8 mouse cellular contexts compared by ENCODE assay signal in the genomic region with DNA sequence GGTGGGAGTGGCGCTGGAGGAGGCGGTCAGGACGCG. TPM values are rescaled to one million over a fixed set of nuclear protein-coding genes. Genes with fewer than 3 reads are reported as not detected.
DNase-seq lines count a peak whose midpoint lies in the region; ATAC-seq and TF ChIP-seq lines count a peak whose summit lies in the region.

A gene (plus strand): TSS at position 6 of the 36 bp plus-strand sequence.

- peak within 1 kb of the TSS; percentile 55 for H3K9ac ChIP-seq in limb, embryonic 13.5 days
- peak within 1 kb of the TSS; percentile 71 for H3K9ac ChIP-seq in stomach, embryonic 16.5 days (ENCODE audit: low read length)

- no peaks in the 10 kb centered on the region for H3K36me3 ChIP-seq in testis, adult 2 months (ENCODE audit: control insufficient read depth, insufficient read depth, low read length)
- H3K36me3 ChIP-seq in limb, embryonic 13.5 days: peaks cover 16% of the 10 kb centered on the region
- H3K36me3 ChIP-seq in stomach, embryonic 16.5 days (ENCODE audit: control insufficient read depth, insufficient read depth, low read length): no peaks in the 10 kb centered on the region

- no peak for TF ChIP-seq POLR2A in testis, adult 2 months (IDR thresholded peaks at IDR 0.05; ENCODE audit: control insufficient read depth, low read depth, low read length)

- peaks cover 12% of the 10 kb centered on the region for H3K4me1 ChIP-seq in testis, adult 2 months (ENCODE audit: control insufficient read depth, insufficient read depth, low read length)
- H3K4me1 ChIP-seq in limb, embryonic 13.5 days: peaks cover 17% of the 10 kb centered on the region
- H3K4me1 ChIP-seq in stomach, embryonic 16.5 days (ENCODE audit: control insufficient read depth, insufficient read depth, low read length): peaks cover 12% of the 10 kb centered on the region; the same call in 1 of the 2 replicates

- TF ChIP-seq CTCF in testis, adult 2 months (IDR thresholded peaks at IDR 0.05; ENCODE audit: control insufficient read depth, insufficient read depth, insufficient replicate concordance, low read depth, low read length): no peak

- peak within 1 kb of the TSS; percentile 74 for H3K4me2 ChIP-seq in limb, embryonic 13.5 days (replicated peaks)
- peak within 1 kb of the TSS; percentile 79 for H3K4me2 ChIP-seq in stomach, embryonic 16.5 days (ENCODE audit: low read depth, low read length)

- no peak for DNase-seq in adrenal gland, postnatal 10 days
- DNase-seq in adrenal gland, postnatal 14 days: no peak
- DNase-seq in testis, postnatal 10 days (ENCODE audit: low spot score): no peak
- DNase-seq in gastrocnemius, postnatal 36 days: no peak
- DNase-seq in adrenal gland, adult 18-20 months (ENCODE audit: low spot score in 2 of 2): no peak

- ATAC-seq in limb, embryonic 13.5 days (ENCODE audit: low FRiP score, low read depth): no peak
- no peak for ATAC-seq in stomach, embryonic 16.5 days (ENCODE audit: insufficient read depth, low FRiP score)

- no peak within 1 kb of the TSS for H3K27ac ChIP-seq in testis, adult 2 months (ENCODE audit: control insufficient read depth, insufficient read depth, low read depth, low read length)
- no peak within 1 kb of the TSS; the same call in 1 of the 2 replicates for H3K27ac ChIP-seq in limb, embryonic 13.5 days
- H3K27ac ChIP-seq in stomach, embryonic 16.5 days (ENCODE audit: low read length): no peak within 1 kb of the TSS

- intact Hi-C loops in gastrocnemius, postnatal 36 days (cut with DNase I): loop anchor here (2.0 kb wide), 2 partner anchors 120 to 170 kb away; no protein-coding TSS in a partner anchor

- 0% methylated on average over 4 of the region's 4 CpGs for WGBS in limb, embryonic 13.5 days
- 0% methylated on average over 4 of the region's 4 CpGs for WGBS in stomach, embryonic 16.5 days

- peak within 1 kb of the TSS; percentile 58 for H3K4me3 ChIP-seq in testis, adult 2 months (ENCODE audit: control insufficient read depth, low read depth, low read length)
- peak within 1 kb of the TSS; percentile 50 for H3K4me3 ChIP-seq in limb, embryonic 13.5 days
- H3K4me3 ChIP-seq in stomach, embryonic 16.5 days (replicated peaks; ENCODE audit: low read length): peak within 1 kb of the TSS; percentile 56

- H3K27me3 ChIP-seq in testis, adult 2 months (ENCODE audit: control insufficient read depth, insufficient read depth, low read length): no peaks in the 10 kb centered on the region
- H3K27me3 ChIP-seq in limb, embryonic 13.5 days: peaks cover 53% of the 10 kb centered on the region
- peaks cover 21% of the 10 kb centered on the region for H3K27me3 ChIP-seq in stomach, embryonic 16.5 days (ENCODE audit: control insufficient read depth, insufficient read depth, low read length)

- no peaks in the 10 kb centered on the region for H3K9me3 ChIP-seq in limb, embryonic 13.5 days
- no peaks in the 10 kb centered on the region for H3K9me3 ChIP-seq in stomach, embryonic 16.5 days (replicated peaks; ENCODE audit: control insufficient read depth, low read length)

RNA-seq across cellular contexts. Expression of the gene that starts here (rescaled TPM):
- 10 to 100 TPM; 10.2 to 12.8 TPM for total RNA-seq in adrenal gland, postnatal 10 days (2021)
- total RNA-seq in adrenal gland, postnatal 14 days (2021): 6.9 and 10.6 TPM in 2 replicates
- polyA plus RNA-seq in testis, adult 2 months (2012; rRNA removed): 0.28 and 1.2 TPM in 2 replicates
- polyA plus RNA-seq in limb, embryonic 13.5 days (2015; fragmentation: Nextera tagmentation; extraction: Ambion mirVana): 2.2 and 2.6 TPM in 2 replicates
- polyA plus RNA-seq in stomach, embryonic 16.5 days (2015; fragmentation: Nextera tagmentation; extraction: Ambion mirVana): 3.0 and 3.5 TPM in 2 replicates
- total RNA-seq in gastrocnemius, postnatal 36 days (2021): 1 to 10 TPM; 1.6 to 1.9 TPM
- total RNA-seq in adrenal gland, adult 18-20 months (2021): 1 to 10 TPM; 1.8 to 4.3 TPM
